Mouse (Mus musculus) liver, postnatal 0 days (tissue): ENCODE data around the gene Mcmbp.
A peak's percentile ranks its signal among the peaks of the same experiment; 100 is the strongest.

ENCODE experiments used
- CTCF ChIP-seq: sonication (generic); IDR thresholded peaks from 2 replicates; pipeline ENCODE4 v1.5.1; 2016; ENCODE audit warnings: antibody characterized with exemption, low read depth
- EP300 ChIP-seq: IDR thresholded peaks from 2 replicates; pipeline ENCODE4 v1.6.1; 2016; ENCODE audit warnings: antibody characterized with exemption, low read depth, mild to moderate bottlenecking

DNA sequence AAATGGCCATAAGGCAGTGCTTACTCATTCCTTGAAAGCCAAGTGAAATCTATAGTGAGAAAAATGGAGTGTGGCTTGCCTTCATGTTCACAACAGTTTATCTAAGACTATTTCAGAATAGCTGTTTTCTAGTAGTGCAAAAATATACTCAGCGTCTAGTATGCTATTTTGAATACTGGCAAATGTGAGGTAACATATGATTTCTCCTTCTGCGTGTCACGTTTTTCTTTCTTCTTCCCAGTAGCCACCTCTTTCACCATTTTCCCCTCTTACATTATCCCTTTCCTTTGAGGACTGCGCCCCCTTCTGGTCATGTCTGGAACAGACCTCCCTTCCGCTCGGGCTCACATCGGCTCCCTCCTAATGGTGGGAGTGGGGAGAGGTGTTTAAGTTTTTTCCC lies 50.2 kb downstream of the Mcmbp start:
- TF ChIP-seq CTCF (peak; percentile 96), EP300 (no peak)
